Mouse (Mus musculus) adrenal gland, postnatal 14 days (tissue): Measurements from ENCODE around the gene Sfswap. TPM values are rescaled to one million over a fixed set of nuclear protein-coding genes. Genes with fewer than 3 reads are reported as not detected.
"Not testable (repeated sequence)": the region's sequence is repeated elsewhere in the genome, so short reads cannot be mapped to it uniquely, and the experiment has no call there.

Experiments used
- DNase-seq: peaks from one replicate; pipeline ENCODE4 v3.0.0; 2021; ENCODE audit warnings: mixed read lengths
- total RNA-seq: library from RNA; stranded (reverse); gene quantifications from 2 replicates; pipeline ENCODE4 v1.2.3, GENCODE M21; 2021

The Sfswap gene
- total RNA-seq, 1 experiment from 2014 or later, result 57.9 TPM

GRCm38 (mm10) chr5:129586016-129586415 is 85.0 kb downstream of the Sfswap start:
- peak; percentile 91 for DNase-seq

GRCm38 (mm10) chr5:129586471-129586870 is 85.5 kb downstream of the Sfswap start:
- DNase-seq, result no peak

- no peak for DNase-seq
Measured at GRCm38 (mm10) chr5:129590915-129591314, 89.9 kb downstream of the Sfswap start.

GRCm38 (mm10) chr5:129594116-129595114 is 93.4 kb downstream of the Sfswap start:
- DNase-seq, result peak; percentile 90

GRCm38 (mm10) chr5:129602071-129602487 is 101.1 kb downstream of the Sfswap start:
- DNase-seq, result peak; percentile 68

GRCm38 (mm10) chr5:129607476-129607875 is 106.5 kb downstream of the Sfswap start:
- no peak for DNase-seq

GRCm38 (mm10) chr5:129611060-129611459 is 110.0 kb downstream of the Sfswap start:
- peak; percentile 81 for DNase-seq

GRCm38 (mm10) chr5:129620600-129620999 is 119.6 kb downstream of the Sfswap start:
- not testable (repeated sequence) for DNase-seq

Other genes with a start within 250 kb of the Sfswap start
- 1.2 and 1.7 TPM in 2 replicates for gene Mmp17, start 82.9 kb downstream of the Sfswap start, total RNA-seq
- gene Zfp11, start 168.9 kb downstream of the Sfswap start, total RNA-seq, result 2.9 and 3.2 TPM in 2 replicates
- gene Sept14, start 207.3 kb downstream of the Sfswap start, total RNA-seq, result not detected in 2 replicates
- 90.9 and 98.1 TPM in 2 replicates for gene Mrps17, start 214.3 kb downstream of the Sfswap start, total RNA-seq
- 116 and 119 TPM in 2 replicates for gene Nipsnap2, start 223.8 kb downstream of the Sfswap start, total RNA-seq